Mouse (Mus musculus): ENCODE results near the gene Prkce. TPM values are rescaled to one million over a fixed set of nuclear protein-coding genes. Genes with fewer than 3 reads are reported as not detected.

The Prkce gene
- polyA plus RNA-seq, 1 experiment from 2014 or later = 6.8 TPM

DNA sequence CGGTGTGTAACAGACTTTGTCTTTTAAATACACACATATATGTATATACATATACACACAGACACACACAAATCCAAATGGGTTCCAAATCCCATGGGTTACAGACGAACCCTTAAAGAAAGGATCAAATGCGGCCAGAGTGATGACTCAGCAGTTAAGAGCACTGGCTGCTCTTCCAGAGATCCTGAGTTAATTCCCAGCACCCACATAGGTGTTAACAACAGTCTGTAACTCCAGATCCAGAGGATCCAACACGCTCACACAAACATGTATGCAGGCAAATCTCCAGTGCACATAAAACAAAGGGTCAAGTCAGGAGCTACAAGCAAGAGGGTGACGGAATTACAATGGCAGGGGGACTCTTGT lies 41.2 kb downstream of the Prkce start:
- Histone ChIP-seq H3K4me2 (no peak overlapping the region), H3K4me3 (replicated peaks) (no peak overlapping the region), H3K27ac (no peak overlapping the region), H3K9me3 (replicated peaks) (no peaks in the 10 kb centered on the region), H3K9ac (no peak overlapping the region), H3K36me3 (no peaks in the 10 kb centered on the region), H3K27me3 (no peaks in the 10 kb centered on the region), H3K4me1 (peaks cover 9% of the 10 kb centered on the region)
- 92% methylated on average over 5 of the region's 5 CpGs for WGBS
- no peak for ATAC-seq (replicated peaks; ENCODE audit: low FRiP score)

DNA sequence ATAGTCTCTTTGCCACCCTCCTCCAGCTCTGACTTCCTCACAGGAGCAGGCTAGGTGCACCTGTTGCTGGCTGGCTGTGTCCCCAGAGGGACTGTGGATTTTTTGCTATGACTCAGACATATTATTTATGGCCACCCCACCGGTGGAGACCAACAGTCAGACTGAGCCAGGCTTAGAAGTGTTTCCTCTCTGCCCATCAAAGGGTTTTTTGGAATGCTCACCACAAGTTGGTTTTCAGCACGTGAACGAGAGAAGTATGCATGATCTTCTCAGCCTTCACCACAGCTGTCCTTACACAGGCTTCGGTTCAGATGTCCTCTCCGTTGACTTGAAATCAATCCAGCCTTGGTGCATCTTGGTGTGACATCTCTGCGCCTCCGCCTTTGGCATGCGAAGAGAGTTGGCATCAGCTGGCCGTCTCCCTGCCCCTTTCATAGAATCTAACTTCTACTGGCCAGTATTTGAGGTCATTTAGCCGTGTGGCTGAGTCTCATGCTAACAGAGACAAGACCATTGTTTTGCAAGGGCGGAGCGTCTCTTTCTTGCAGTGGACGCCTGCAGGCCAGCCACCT lies 42.2 kb downstream of the Prkce start:
- Histone ChIP-seq H3K27ac (no peak overlapping the region), H3K4me2 (no peak overlapping the region), H3K4me1 (no peaks in the 10 kb centered on the region), H3K27me3 (no peaks in the 10 kb centered on the region), H3K36me3 (no peaks in the 10 kb centered on the region), H3K9ac (no peak overlapping the region), H3K4me3 (replicated peaks) (no peak overlapping the region), H3K9me3 (replicated peaks) (no peaks in the 10 kb centered on the region)
- ATAC-seq (replicated peaks; ENCODE audit: low FRiP score) = no peak
- WGBS = 85% methylated on average over 13 of the region's 13 CpGs

DNA sequence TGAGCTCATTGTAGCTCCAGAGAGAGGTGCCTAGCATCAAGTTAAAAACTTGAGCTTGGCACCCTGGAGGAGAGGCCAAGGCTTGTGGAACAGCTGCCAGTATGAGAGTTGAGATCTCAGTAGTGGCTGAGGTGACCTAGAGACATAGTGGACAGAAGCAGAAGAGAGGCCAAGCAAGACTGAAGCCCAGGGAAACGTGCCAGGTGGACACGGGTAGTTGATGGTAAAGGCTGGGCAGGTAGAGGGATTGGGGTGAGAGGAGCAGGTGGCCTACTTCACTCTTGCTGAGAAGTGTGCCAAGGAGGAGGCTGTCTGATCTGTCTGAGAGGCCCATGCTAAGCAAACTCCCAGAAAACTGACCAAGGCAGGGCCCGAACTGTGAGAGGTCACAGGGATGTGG lies 44.6 kb downstream of the Prkce start:
- Histone ChIP-seq H3K9ac (no peak overlapping the region), H3K4me2 (no peak overlapping the region), H3K36me3 (no peaks in the 10 kb centered on the region), H3K4me1 (no peaks in the 10 kb centered on the region), H3K9me3 (replicated peaks) (no peaks in the 10 kb centered on the region), H3K27ac (no peak overlapping the region), H3K27me3 (no peaks in the 10 kb centered on the region), H3K4me3 (replicated peaks) (no peak overlapping the region)
- no peak for ATAC-seq (replicated peaks; ENCODE audit: low FRiP score)
- 92% methylated on average over 3 of the region's 3 CpGs for WGBS

DNA sequence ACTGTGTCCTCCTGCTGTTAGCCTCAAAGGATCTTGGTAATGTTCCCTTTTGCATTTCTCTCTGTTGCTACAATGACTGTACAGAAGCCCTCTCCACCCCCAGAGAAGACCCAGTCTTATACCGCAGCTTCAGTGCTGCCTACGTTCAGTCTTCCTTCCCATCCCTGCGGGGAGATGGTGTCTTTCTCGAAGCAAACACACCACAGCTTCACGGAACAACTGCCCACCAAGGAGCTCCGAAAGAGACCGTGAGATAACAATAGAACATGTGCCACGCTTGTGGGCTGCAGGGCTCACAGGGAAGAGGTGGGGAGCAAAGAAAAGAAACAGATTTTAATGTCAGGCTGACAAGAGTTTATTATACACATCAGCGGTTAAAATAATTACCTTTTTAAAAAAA lies 46.7 kb downstream of the Prkce start:
- Histone ChIP-seq H3K27ac (no peak overlapping the region), H3K4me2 (no peak overlapping the region), H3K9ac (no peak overlapping the region), H3K4me3 (replicated peaks) (no peak overlapping the region), H3K9me3 (replicated peaks) (no peaks in the 10 kb centered on the region), H3K27me3 (no peaks in the 10 kb centered on the region), H3K4me1 (peaks cover 4% of the 10 kb centered on the region; the same call in 1 of the 2 replicates), H3K36me3 (no peaks in the 10 kb centered on the region)
- WGBS = 75% methylated on average over 9 of the region's 9 CpGs
- ATAC-seq (replicated peaks; ENCODE audit: low FRiP score) = no peak

DNA sequence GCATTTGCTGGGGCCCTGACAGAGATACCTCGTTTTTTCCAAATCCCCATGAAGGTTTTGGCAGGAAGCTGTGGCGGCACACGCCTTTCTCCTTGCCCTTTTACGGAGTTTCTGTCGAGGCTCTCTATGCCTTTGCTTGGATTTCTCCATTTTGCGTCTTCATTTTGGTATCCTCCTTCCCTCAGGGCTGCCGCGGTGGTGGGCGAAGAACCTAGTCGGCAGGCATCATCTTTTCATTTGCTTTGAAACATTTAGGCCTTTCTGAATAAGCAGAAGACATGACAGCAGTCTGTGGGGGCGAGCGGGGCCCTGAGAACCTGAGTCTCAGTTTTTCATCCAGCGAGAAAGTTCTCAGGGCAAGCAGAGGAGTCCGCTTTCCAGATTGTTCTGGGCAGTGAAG lies 47.2 kb downstream of the Prkce start:
- H3K9me3 ChIP-seq (replicated peaks) = no peaks in the 10 kb centered on the region
- H3K27ac ChIP-seq = no peak overlapping the region
- peaks cover 4% of the 10 kb centered on the region; the same call in 1 of the 2 replicates for H3K4me1 ChIP-seq
- H3K4me3 ChIP-seq (replicated peaks) = no peak overlapping the region
- no peak overlapping the region for H3K9ac ChIP-seq
- no peaks in the 10 kb centered on the region for H3K27me3 ChIP-seq
- no peak overlapping the region for H3K4me2 ChIP-seq
- H3K36me3 ChIP-seq = no peaks in the 10 kb centered on the region
- no peak for ATAC-seq (replicated peaks; ENCODE audit: low FRiP score)
- 86% methylated on average over 14 of the region's 14 CpGs for WGBS

DNA sequence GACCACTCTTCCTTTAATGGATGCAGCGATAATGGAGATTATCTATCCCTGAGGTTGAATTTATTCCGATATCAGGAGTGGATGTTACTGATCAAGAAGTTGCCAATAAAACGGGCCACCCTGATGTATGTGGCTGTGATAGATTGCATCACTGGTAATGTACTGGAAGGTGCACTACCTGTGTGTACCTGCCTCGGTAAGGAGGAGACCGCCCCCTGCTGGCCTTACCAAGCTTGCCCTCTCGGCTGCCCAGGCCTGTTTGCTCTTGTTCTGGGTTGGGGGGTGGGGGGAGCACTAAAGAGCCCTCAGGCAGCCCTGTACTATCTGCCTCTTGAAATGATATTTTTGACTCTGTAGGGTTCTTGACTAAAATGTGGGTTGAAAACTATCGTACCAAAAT lies 48.2 kb downstream of the Prkce start:
- H3K4me1 ChIP-seq = peaks cover 4% of the 10 kb centered on the region; the same call in 1 of the 2 replicates
- no peak overlapping the region for H3K27ac ChIP-seq
- H3K9me3 ChIP-seq (replicated peaks) = no peaks in the 10 kb centered on the region
- no peak overlapping the region for H3K9ac ChIP-seq
- no peaks in the 10 kb centered on the region for H3K36me3 ChIP-seq
- WGBS = 83% methylated on average over 7 of the region's 7 CpGs
- no peaks in the 10 kb centered on the region for H3K27me3 ChIP-seq
- ATAC-seq (replicated peaks; ENCODE audit: low FRiP score) = no peak
- no peak overlapping the region for H3K4me2 ChIP-seq
- no peak overlapping the region for H3K4me3 ChIP-seq (replicated peaks)

DNA sequence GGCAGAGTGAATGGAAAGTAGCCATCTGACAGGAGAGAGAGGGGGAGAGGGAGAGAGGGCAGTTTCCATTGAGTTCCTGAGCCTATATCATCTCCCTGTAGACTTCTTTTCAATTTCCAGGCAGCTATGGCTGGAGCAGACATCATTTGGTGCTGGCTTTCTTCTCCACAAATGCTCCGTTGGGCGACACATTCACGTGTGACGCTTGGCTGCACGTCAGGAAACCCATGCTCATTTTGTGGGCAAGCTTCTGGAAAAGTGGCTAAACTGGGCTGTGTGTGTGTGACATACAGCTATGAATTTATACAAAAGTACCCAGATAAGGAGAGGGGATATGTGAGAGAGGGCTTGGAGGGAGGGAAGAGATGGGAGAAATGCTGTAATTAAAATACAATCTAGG lies 49.9 kb downstream of the Prkce start:
- WGBS = 52% methylated on average over 5 of the region's 5 CpGs
- no peak overlapping the region for H3K9ac ChIP-seq
- no peak for ATAC-seq (replicated peaks; ENCODE audit: low FRiP score)
- H3K4me1 ChIP-seq = peaks cover 4% of the 10 kb centered on the region; the same call in 1 of the 2 replicates
- H3K4me2 ChIP-seq = no peak overlapping the region
- no peak overlapping the region for H3K27ac ChIP-seq
- no peak overlapping the region for H3K4me3 ChIP-seq (replicated peaks)
- H3K36me3 ChIP-seq = no peaks in the 10 kb centered on the region
- no peaks in the 10 kb centered on the region for H3K27me3 ChIP-seq
- H3K9me3 ChIP-seq (replicated peaks) = no peaks in the 10 kb centered on the region

DNA sequence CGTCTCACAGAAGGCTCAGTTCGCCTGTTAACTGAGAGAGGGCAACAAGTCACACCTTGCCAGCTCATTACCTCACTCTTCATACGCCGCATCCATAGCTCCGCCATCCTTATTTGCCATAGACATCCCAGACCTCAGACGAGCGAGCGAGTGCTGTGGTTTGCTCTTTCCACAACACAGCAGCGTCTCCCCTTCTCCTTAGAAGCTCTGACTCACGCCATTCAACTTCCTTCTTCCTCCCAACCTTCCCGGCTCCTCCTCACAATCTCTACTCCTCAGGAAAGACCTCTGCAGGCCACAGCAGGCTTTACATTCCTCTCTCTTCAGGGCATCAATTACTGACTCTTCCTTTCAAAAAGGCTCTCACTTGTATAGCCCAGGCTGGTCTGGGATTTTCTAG lies 51.0 kb downstream of the Prkce start:
- no peak overlapping the region for H3K4me2 ChIP-seq
- H3K27me3 ChIP-seq = no peaks in the 10 kb centered on the region
- no peaks in the 10 kb centered on the region for H3K9me3 ChIP-seq (replicated peaks)
- ATAC-seq (replicated peaks; ENCODE audit: low FRiP score) = no peak
- 81% methylated on average over 11 of the region's 11 CpGs for WGBS
- H3K4me1 ChIP-seq = peaks cover 4% of the 10 kb centered on the region; the same call in 1 of the 2 replicates
- no peaks in the 10 kb centered on the region for H3K36me3 ChIP-seq
- H3K9ac ChIP-seq = no peak overlapping the region
- no peak overlapping the region for H3K4me3 ChIP-seq (replicated peaks)
- H3K27ac ChIP-seq = no peak overlapping the region

DNA sequence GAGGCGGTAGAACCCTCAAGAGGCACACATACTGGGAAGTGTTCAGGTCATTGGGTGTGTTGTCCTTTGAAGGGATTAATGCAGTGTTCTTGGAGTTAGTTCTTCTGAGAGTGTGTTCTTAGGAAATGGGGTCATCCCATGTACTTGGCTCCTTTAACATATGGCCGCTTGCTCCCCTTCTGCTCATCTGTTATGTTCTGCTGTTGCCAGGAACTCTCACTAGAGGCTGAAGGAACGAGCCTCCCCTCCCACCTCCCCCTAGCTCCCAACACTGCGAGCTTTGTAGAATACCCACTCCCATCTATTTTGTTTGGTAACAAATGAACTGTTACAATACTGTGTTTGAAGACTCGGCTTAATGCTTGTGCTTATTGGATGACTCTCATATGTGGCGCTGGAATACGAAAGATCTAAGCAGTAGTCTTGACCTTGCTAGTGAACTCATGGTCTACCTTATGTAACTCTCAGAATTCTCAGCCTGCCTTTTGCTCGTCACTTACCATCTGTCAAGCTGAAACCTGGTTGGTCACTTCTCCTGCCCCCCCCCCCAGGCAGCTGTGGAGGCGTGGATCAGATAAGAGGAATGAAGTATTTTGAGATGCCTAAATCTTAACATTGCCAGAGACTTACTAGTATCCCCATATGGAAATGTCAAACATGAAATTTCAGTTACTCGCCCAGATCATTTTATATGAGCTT lies 58.1 kb downstream of the Prkce start:
- 72% methylated on average over 10 of the region's 10 CpGs for WGBS
- no peak for ATAC-seq (replicated peaks; ENCODE audit: low FRiP score)
- H3K27me3 ChIP-seq = no peaks in the 10 kb centered on the region

DNA sequence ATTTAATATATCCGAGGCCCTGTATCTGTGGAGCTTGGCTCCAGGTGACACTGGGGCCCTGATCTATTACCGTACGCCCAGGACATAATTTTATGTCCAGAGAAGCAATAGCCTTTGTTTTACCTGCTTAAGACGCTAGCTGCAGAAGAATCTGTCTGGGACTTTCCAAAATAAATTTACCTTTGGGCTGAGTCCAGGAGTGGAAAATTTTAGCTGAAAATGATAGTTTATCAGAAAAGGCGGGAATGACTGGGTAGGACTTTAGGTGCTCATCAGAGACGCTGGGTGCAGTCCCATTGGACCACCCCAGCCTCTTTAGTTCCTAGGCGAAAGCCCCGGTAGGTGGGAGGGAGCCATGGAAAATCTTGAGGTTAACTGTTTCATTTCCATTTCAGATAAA lies 58.6 kb downstream of the Prkce start:
- no peak for ATAC-seq (replicated peaks; ENCODE audit: low FRiP score)
- Histone ChIP-seq H3K27ac (no peak overlapping the region), H3K27me3 (no peaks in the 10 kb centered on the region), H3K4me3 (replicated peaks) (no peak overlapping the region), H3K36me3 (no peaks in the 10 kb centered on the region), H3K9me3 (replicated peaks) (no peaks in the 10 kb centered on the region), H3K4me2 (no peak overlapping the region), H3K4me1 (peaks cover 13% of the 10 kb centered on the region), H3K9ac (no peak overlapping the region)
- 54% methylated on average over 8 of the region's 8 CpGs for WGBS

More for the DNA sequence above, 58.1 kb downstream of the Prkce start:
- no peak overlapping the region for H3K27ac ChIP-seq
- no peaks in the 10 kb centered on the region for H3K36me3 ChIP-seq
- no peak overlapping the region for H3K9ac ChIP-seq
- no peak overlapping the region for H3K4me2 ChIP-seq
- no peaks in the 10 kb centered on the region for H3K9me3 ChIP-seq (replicated peaks)
- no peak overlapping the region for H3K4me3 ChIP-seq (replicated peaks)
- H3K4me1 ChIP-seq = peaks cover 13% of the 10 kb centered on the region

DNA sequence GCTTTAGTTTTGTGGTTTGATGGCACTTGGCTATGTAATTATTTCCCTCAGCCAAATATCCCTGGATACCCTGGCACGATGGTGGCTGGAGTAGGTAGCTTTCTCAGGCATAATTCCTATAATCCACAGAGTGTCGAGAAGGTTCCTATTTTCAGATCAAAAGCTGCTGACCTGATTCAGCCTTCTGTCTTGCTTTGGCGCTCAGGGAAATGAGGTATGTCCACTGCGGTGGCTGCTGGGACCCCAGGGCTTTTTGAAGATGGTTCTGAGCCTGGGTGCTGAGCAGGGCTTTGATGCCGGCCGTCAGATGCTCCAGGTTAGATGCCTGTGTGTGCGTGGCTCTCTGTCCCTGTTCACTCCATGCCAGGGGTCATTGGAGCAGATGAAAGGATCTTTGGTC lies 59.0 kb downstream of the Prkce start:
- Histone ChIP-seq H3K36me3 (no peaks in the 10 kb centered on the region), H3K4me1 (peaks cover 16% of the 10 kb centered on the region), H3K4me2 (no peak overlapping the region), H3K4me3 (replicated peaks) (no peak overlapping the region), H3K9ac (no peak overlapping the region), H3K9me3 (replicated peaks) (no peaks in the 10 kb centered on the region), H3K27me3 (no peaks in the 10 kb centered on the region), H3K27ac (no peak overlapping the region)
- no peak for ATAC-seq (replicated peaks; ENCODE audit: low FRiP score)
- 49% methylated on average over 7 of the region's 7 CpGs for WGBS

DNA sequence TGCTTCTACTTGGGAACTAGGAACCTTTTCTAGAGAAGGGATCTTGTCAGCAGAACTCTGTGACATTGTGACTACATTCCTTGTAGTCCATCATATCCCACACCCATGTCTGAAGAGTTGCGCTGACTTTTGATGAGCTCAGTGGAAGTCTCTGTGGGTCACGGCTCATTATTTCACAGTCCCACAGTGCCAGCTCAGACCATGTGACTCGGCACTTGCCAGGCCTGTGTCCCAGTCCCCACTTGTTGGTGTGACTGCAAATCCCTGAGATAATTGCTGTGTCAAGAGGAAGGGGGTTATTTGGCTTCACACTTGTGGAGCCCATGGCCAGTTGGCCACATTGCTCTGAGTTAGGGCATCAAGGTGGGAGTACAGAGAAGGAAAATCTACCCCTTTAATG lies 59.8 kb downstream of the Prkce start:
- ATAC-seq (replicated peaks; ENCODE audit: low FRiP score) = no peak
- H3K4me2 ChIP-seq = no peak overlapping the region
- no peaks in the 10 kb centered on the region for H3K36me3 ChIP-seq
- H3K27ac ChIP-seq = no peak overlapping the region
- H3K27me3 ChIP-seq = no peaks in the 10 kb centered on the region
- H3K4me3 ChIP-seq (replicated peaks) = no peak overlapping the region
- H3K9ac ChIP-seq = no peak overlapping the region
- peaks cover 17% of the 10 kb centered on the region for H3K4me1 ChIP-seq
- no peaks in the 10 kb centered on the region for H3K9me3 ChIP-seq (replicated peaks)
- WGBS = 51% methylated on average over 3 of the region's 3 CpGs

DNA sequence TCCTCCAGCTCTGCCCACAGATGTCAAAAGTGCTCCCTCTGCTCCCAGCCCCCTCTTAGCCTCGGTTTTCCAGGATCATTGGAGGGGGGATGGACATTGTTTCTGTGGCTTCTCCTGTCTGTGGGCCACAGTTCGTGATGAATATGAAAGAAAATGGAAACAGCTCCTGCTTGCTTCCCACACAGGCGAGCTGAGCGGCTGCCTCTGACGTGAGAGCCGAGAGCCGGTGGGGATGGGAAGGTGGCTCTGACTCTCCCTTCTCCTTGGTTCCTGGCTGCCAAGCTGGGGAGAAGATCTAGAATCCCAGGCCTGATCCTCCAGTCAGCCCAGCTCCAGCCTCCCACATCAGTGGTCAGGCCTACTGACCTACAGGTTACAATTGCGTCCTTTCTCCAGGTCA lies 61.3 kb downstream of the Prkce start:
- Histone ChIP-seq H3K36me3 (no peaks in the 10 kb centered on the region), H3K27me3 (no peaks in the 10 kb centered on the region), H3K27ac (no peak overlapping the region), H3K4me2 (no peak overlapping the region), H3K4me3 (replicated peaks) (no peak overlapping the region), H3K9ac (no peak overlapping the region), H3K9me3 (replicated peaks) (no peaks in the 10 kb centered on the region), H3K4me1 (peaks cover 17% of the 10 kb centered on the region)
- WGBS = 82% methylated on average over 8 of the region's 8 CpGs
- no peak for ATAC-seq (replicated peaks; ENCODE audit: low FRiP score)

All from kidney, embryonic 15.5 days (tissue).